Mouse (Mus musculus): ENCODE results near the gene Il19. TPM values are rescaled to one million over a fixed set of nuclear protein-coding genes. Genes with fewer than 3 reads are reported as not detected.

Gene Il19
- total RNA-seq, 2 experiments from 2014 or later = not detected

GRCm38 (mm10) chr1:130883146-130883545, 56.8 kb downstream of the Il19 start:
- no peak for DNase-seq
- intact Hi-C loops (cut with DNase I; ENCODE audit: low total_unique reads) = no loop called here

Other genes starting within 250 kb of the Il19 start
- under 1 TPM in 1 of 2 experiments, not detected in 1; 0.16 TPM for gene Gm29427, start 224.3 kb downstream of the Il19 start, total RNA-seq (2021)
- gene Yod1, start 222.8 kb downstream of the Il19 start, total RNA-seq (2021) = 1 to 10 TPM; 3.3 to 3.7 TPM
- 10 to 100 TPM in 1 of 2 experiments, 1 to 10 TPM in 1; 10.0 to 10.7 TPM for gene Pfkfb2, start 210.9 kb downstream of the Il19 start, total RNA-seq (2021)
- gene AA986860, start 208.1 kb downstream of the Il19 start, total RNA-seq (2021) = under 1 TPM; 0.44 to 0.49 TPM
- gene Fcamr, start 139.2 kb downstream of the Il19 start, total RNA-seq (2021) = not detected
- gene Pigr, start 113.4 kb downstream of the Il19 start, total RNA-seq (2021) = not detected
- not detected for gene Fcmr, start 74.4 kb downstream of the Il19 start, total RNA-seq (2021)
- gene Il24, start 52.7 kb downstream of the Il19 start, total RNA-seq (2021) = not detected
- not detected for gene Il20, start 28.7 kb downstream of the Il19 start, total RNA-seq (2021)
- not detected for gene Il10, start 79.7 kb upstream of the Il19 start, total RNA-seq (2021)
- gene Mapkapk2, start 157.7 kb upstream of the Il19 start, total RNA-seq (2021) = 100 to 1,000 TPM; 151 to 154 TPM
- gene Dyrk3, start 198.2 kb upstream of the Il19 start, total RNA-seq (2021) = under 1 TPM; 0.07 to 0.14 TPM
- 10 to 100 TPM; 23.1 to 26.1 TPM for gene Eif2d, start 213.1 kb upstream of the Il19 start, total RNA-seq (2021)

All from gastrocnemius, postnatal 14 days (tissue).